Mouse (Mus musculus) testis, adult 2 months (tissue): ENCODE data around the gene Arl15. TPM values are rescaled to one million over a fixed set of nuclear protein-coding genes. Genes with fewer than 3 reads are reported as not detected.

Experiments used
- H3K27ac ChIP-seq: fragments of 200-500 bp; 2 replicates; pipeline ENCODE4 v1.5.1; 2012; ENCODE audit warnings: low read depth, low read length; ENCODE audit not compliant: control insufficient read depth, insufficient read depth
- H3K27me3 ChIP-seq: fragments of 200-500 bp; 2 replicates; pipeline ENCODE4 v1.6.1; 2012; ENCODE audit warnings: mild to moderate bottlenecking, low read length, moderate library complexity; ENCODE audit not compliant: control insufficient read depth, insufficient read depth
- H3K36me3 ChIP-seq: fragments of 200-500 bp; 2 replicates; pipeline ENCODE4 v1.6.1; 2012; ENCODE audit warnings: mild to moderate bottlenecking, low read length; ENCODE audit not compliant: control insufficient read depth, insufficient read depth
- H3K4me1 ChIP-seq: fragments of 200-500 bp; 2 replicates; pipeline ENCODE4 v1.6.1; 2012; ENCODE audit warnings: low read length; ENCODE audit not compliant: control insufficient read depth, insufficient read depth
- H3K4me3 ChIP-seq: fragments of 200-500 bp; 2 replicates; pipeline ENCODE4 v1.5.1; 2012; ENCODE audit warnings: low read depth, mild to moderate bottlenecking, low read length, moderate library complexity, mixed read lengths; ENCODE audit not compliant: control insufficient read depth
- CTCF ChIP-seq: fragments of 200-500 bp; IDR thresholded peaks from 2 replicates; pipeline ENCODE4 v1.5.1; 2012; ENCODE audit warnings: low read depth, mild to moderate bottlenecking, inconsistent platforms, low read length, moderate library complexity; ENCODE audit not compliant: control insufficient read depth, insufficient read depth, insufficient replicate concordance
- POLR2A ChIP-seq: fragments of 200-500 bp; IDR thresholded peaks from 2 replicates; pipeline ENCODE4 v1.6.1; 2012; ENCODE audit warnings: low read depth, mild to moderate bottlenecking, inconsistent platforms, low read length, moderate library complexity; ENCODE audit not compliant: control insufficient read depth
- polyA plus RNA-seq: library from polyadenylated mRNA; depleted of rRNA; stranded (reverse); fragments of >200 nt; gene quantifications from 2 replicates; pipeline ENCODE4 v1.2.3, GENCODE M21; 2012

The Arl15 gene
- polyA plus RNA-seq, 1 experiment, result 2.0 TPM

- TF ChIP-seq POLR2A, result no peak
- H3K27ac ChIP-seq, result no peak overlapping the region
These were observed 258.3 kb downstream of the Arl15 start for GRCm38 (mm10) chr13:114052426-114053205.

GRCm38 (mm10) chr13:114053261-114053660 lies 259.0 kb downstream of the Arl15 start:
- TF ChIP-seq CTCF (no peak), POLR2A (no peak)
- H3K27me3 ChIP-seq, result no peaks in the 10 kb centered on the region
- H3K4me3 ChIP-seq, result no peak overlapping the region
- no peak overlapping the region for H3K27ac ChIP-seq
- no peaks in the 10 kb centered on the region for H3K4me1 ChIP-seq
- no peaks in the 10 kb centered on the region for H3K36me3 ChIP-seq

More at GRCm38 (mm10) chr13:114052426-114053205, 258.3 kb downstream of the Arl15 start:
- Histone ChIP-seq H3K36me3 (no peaks in the 10 kb centered on the region), H3K27me3 (no peaks in the 10 kb centered on the region), H3K4me3 (no peak overlapping the region), H3K4me1 (no peaks in the 10 kb centered on the region)

- TF ChIP-seq POLR2A, result no peak
- TF ChIP-seq CTCF, result no peak
- Histone ChIP-seq H3K4me3 (no peak overlapping the region), H3K27me3 (no peaks in the 10 kb centered on the region), H3K27ac (no peak overlapping the region), H3K36me3 (no peaks in the 10 kb centered on the region), H3K4me1 (no peaks in the 10 kb centered on the region)
These were observed 261.4 kb downstream of the Arl15 start for GRCm38 (mm10) chr13:114055686-114056085.

GRCm38 (mm10) chr13:114060258-114060657 lies 266.0 kb downstream of the Arl15 start:
- Histone ChIP-seq H3K36me3 (no peaks in the 10 kb centered on the region), H3K27me3 (no peaks in the 10 kb centered on the region), H3K4me1 (no peaks in the 10 kb centered on the region), H3K4me3 (no peak overlapping the region), H3K27ac (no peak overlapping the region)
- TF ChIP-seq CTCF (no peak), POLR2A (no peak)

GRCm38 (mm10) chr13:114061234-114061633 lies 266.9 kb downstream of the Arl15 start:
- Histone ChIP-seq H3K27me3 (no peaks in the 10 kb centered on the region), H3K36me3 (no peaks in the 10 kb centered on the region), H3K27ac (no peak overlapping the region), H3K4me3 (no peak overlapping the region), H3K4me1 (no peaks in the 10 kb centered on the region)
- no peak for TF ChIP-seq POLR2A
- TF ChIP-seq CTCF, result no peak

- no peaks in the 10 kb centered on the region for H3K4me1 ChIP-seq
- H3K36me3 ChIP-seq, result no peaks in the 10 kb centered on the region
- TF ChIP-seq CTCF, result no peak
- no peak for TF ChIP-seq POLR2A
- no peak overlapping the region for H3K27ac ChIP-seq
- H3K27me3 ChIP-seq, result no peaks in the 10 kb centered on the region
- no peak overlapping the region for H3K4me3 ChIP-seq
These were observed 269.8 kb downstream of the Arl15 start for GRCm38 (mm10) chr13:114064069-114064468.

GRCm38 (mm10) chr13:114065012-114065411 lies 270.7 kb downstream of the Arl15 start:
- Histone ChIP-seq H3K27me3 (no peaks in the 10 kb centered on the region), H3K27ac (no peak overlapping the region), H3K36me3 (no peaks in the 10 kb centered on the region), H3K4me1 (no peaks in the 10 kb centered on the region), H3K4me3 (no peak overlapping the region)
- no peak for TF ChIP-seq POLR2A
- TF ChIP-seq CTCF, result no peak

GRCm38 (mm10) chr13:114068421-114068820 lies 274.1 kb downstream of the Arl15 start:
- TF ChIP-seq POLR2A, result no peak
- TF ChIP-seq CTCF, result no peak
- no peak overlapping the region for H3K27ac ChIP-seq
- no peaks in the 10 kb centered on the region for H3K27me3 ChIP-seq
- no peaks in the 10 kb centered on the region for H3K36me3 ChIP-seq
- no peak overlapping the region for H3K4me3 ChIP-seq
- no peaks in the 10 kb centered on the region for H3K4me1 ChIP-seq
